Comparison of ENCODE assay signal across 9 mouse cellular contexts in the genomic region with DNA sequence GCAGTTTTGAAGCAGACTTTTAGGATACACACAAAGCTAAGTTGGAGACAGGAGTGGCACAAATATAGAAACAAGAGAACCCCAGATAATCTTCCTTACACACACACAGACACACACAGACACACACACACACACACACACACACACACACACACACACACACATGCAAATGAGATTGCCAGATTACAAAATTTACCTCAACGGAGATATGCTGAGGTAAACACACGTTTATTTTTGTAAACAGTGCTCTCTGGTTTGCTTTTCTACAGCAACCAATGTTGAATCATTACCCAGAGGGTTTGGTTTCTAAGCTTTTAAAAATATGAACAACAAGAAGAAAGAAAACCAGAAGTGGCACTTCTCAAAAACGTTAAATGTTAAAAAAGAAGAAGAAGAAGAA. TPM values are rescaled to one million over a fixed set of nuclear protein-coding genes. Genes with fewer than 3 reads are reported as not detected.
DNase-seq lines count a peak whose midpoint lies in the region; ATAC-seq and TF ChIP-seq lines count a peak whose summit lies in the region.
"Had no signal": no experiment of that assay in that cellular context is flagged by ENCODE, and none has a peak within 500 bp of the region (broad histone marks: within the 10 kb centered on the region; RNA-seq: fewer than 3 reads in every experiment).

No protein-coding gene starts in this region.

- H3K27ac ChIP-seq in lung, postnatal 0 days (ENCODE audit: low read length) = no peak overlapping the region
- H3K27ac ChIP-seq in limb, embryonic 11.5 days (replicated peaks; ENCODE audit: low read depth, low read length) = no peak overlapping the region

- TF ChIP-seq EP300 in lung, postnatal 0 days (IDR thresholded peaks at IDR 0.05) = no peak

- no peaks in the 10 kb centered on the region for H3K4me1 ChIP-seq in lung, postnatal 0 days (ENCODE audit: insufficient read depth, low read depth, low read length)
- H3K4me1 ChIP-seq in erythroblast, embryonic 14.5 days (ENCODE audit: control insufficient read depth) = peaks cover 48% of the 10 kb centered on the region
- H3K4me1 ChIP-seq in limb, embryonic 11.5 days (ENCODE audit: control insufficient read depth, insufficient read depth, low read length) = peaks cover 3% of the 10 kb centered on the region; the same call in 1 of the 2 replicates

- peak overlapping the region; percentile 27; the same call in 1 of the 2 replicates for H3K4me2 ChIP-seq in lung, postnatal 0 days (replicated peaks; ENCODE audit: low read depth, low read length)
- H3K4me2 ChIP-seq in limb, embryonic 11.5 days (ENCODE audit: low read depth, severe bottlenecking) = peak overlapping the region; percentile 35

- H3K9me3 ChIP-seq in lung, postnatal 0 days (ENCODE audit: low read length) = no peaks in the 10 kb centered on the region
- no peaks in the 10 kb centered on the region for H3K9me3 ChIP-seq in erythroblast, embryonic 14.5 days (ENCODE audit: control insufficient read depth, low read length)
- H3K9me3 ChIP-seq in limb, embryonic 11.5 days (ENCODE audit: control insufficient read depth, low read length) = no peaks in the 10 kb centered on the region

- H3K4me3 ChIP-seq in lung, postnatal 0 days (ENCODE audit: low read depth, low read length) = no peak overlapping the region
- H3K4me3 ChIP-seq in erythroblast, embryonic 14.5 days (replicated peaks) = peak overlapping the region; percentile 77
- H3K4me3 ChIP-seq in limb, embryonic 11.5 days (ENCODE audit: low read depth, low read length) = no peak overlapping the region

- ATAC-seq in lung, postnatal 0 days = no peak
- ATAC-seq in limb, embryonic 11.5 days (ENCODE audit: insufficient number of reproducible peaks, low FRiP score, low TSS enrichment, low read depth) = no peak

- DNase-seq in lung, postnatal 0 days (ENCODE audit: low spot score) = no peak
- no peak for DNase-seq in lung, postnatal 36 days
- DNase-seq in limb, embryonic 11.5 days (ENCODE audit: low spot score) = no peak
- DNase-seq in splenic B cell, adult 2 months (ENCODE audit: low read depth, low spot score) = peak; percentile 27
- DNase-seq in thymus, postnatal 25 days = no peak
- no peak for DNase-seq in gastrocnemius, adult 18-20 months (ENCODE audit: low spot score)
- DNase-seq in right cerebral cortex, postnatal 36 days (ENCODE audit: low spot score in 2 of 2) = no peak
- DNase-seq: lung, adult 18-20 months had no signal

- H3K9ac ChIP-seq in lung, postnatal 0 days (replicated peaks; ENCODE audit: low read depth) = no peak overlapping the region
- no peak overlapping the region for H3K9ac ChIP-seq in limb, embryonic 11.5 days (ENCODE audit: low read length)

- no peaks in the 10 kb centered on the region for H3K36me3 ChIP-seq in lung, postnatal 0 days (ENCODE audit: insufficient read depth, low read length)
- peaks cover 25% of the 10 kb centered on the region for H3K36me3 ChIP-seq in erythroblast, embryonic 14.5 days (ENCODE audit: control insufficient read depth)
- H3K36me3 ChIP-seq in limb, embryonic 11.5 days (ENCODE audit: control insufficient read depth, insufficient read depth, low read length) = no peaks in the 10 kb centered on the region
- no peaks in the 10 kb centered on the region for H3K36me3 ChIP-seq in splenic B cell, adult 2 months (ENCODE audit: control insufficient read depth, insufficient read depth, low read length, poor library complexity, severe bottlenecking)

- 10% methylated on average over 3 of the region's 3 CpGs for WGBS in lung, postnatal 0 days
- WGBS in limb, embryonic 11.5 days = 51% methylated on average over 3 of the region's 3 CpGs

- TF ChIP-seq CTCF in lung, postnatal 0 days (IDR thresholded peaks at IDR 0.05) = no peak

- no peaks in the 10 kb centered on the region for H3K27me3 ChIP-seq in lung, postnatal 0 days (replicated peaks; ENCODE audit: insufficient read depth, low read length)
- H3K27me3 ChIP-seq in erythroblast, embryonic 14.5 days (ENCODE audit: control insufficient read depth) = peaks cover 3% of the 10 kb centered on the region; the same call in 1 of the 2 replicates
- no peaks in the 10 kb centered on the region for H3K27me3 ChIP-seq in limb, embryonic 11.5 days (ENCODE audit: control insufficient read depth, insufficient read depth, low read length)
- no peaks in the 10 kb centered on the region; the same call in 1 of the 2 replicates for H3K27me3 ChIP-seq in splenic B cell, adult 2 months (ENCODE audit: control insufficient read depth, insufficient read depth, low read length, poor library complexity, severe bottlenecking)

RNA-seq across cellular contexts. Expression of gene Vopp1, which starts 1.5 kb away (rescaled TPM):
- 15.9 and 17.6 TPM in 2 replicates for polyA plus RNA-seq in lung, postnatal 0 days (2015; fragmentation: Nextera tagmentation; extraction: Ambion mirVana)
- 8.1 and 10.8 TPM in 2 replicates for polyA plus RNA-seq in erythroblast, embryonic 14.5 days (2012)
- 37.1 and 50.5 TPM in 2 replicates for polyA plus RNA-seq in limb, embryonic 11.5 days (2014; fragmentation: Nextera tagmentation; extraction: Ambion mirVana)
- 1 to 10 TPM; 4.5 to 4.7 TPM for total RNA-seq in gastrocnemius, adult 18-20 months (2021)

RNA-seq across cellular contexts. Expression of gene Vmn1r21, which starts 26.7 kb away (rescaled TPM):
- not detected in 2 replicates for polyA plus RNA-seq in lung, postnatal 0 days (2015; fragmentation: Nextera tagmentation; extraction: Ambion mirVana)
- not detected in 2 replicates for polyA plus RNA-seq in erythroblast, embryonic 14.5 days (2012)
- polyA plus RNA-seq in limb, embryonic 11.5 days (2014; fragmentation: Nextera tagmentation; extraction: Ambion mirVana) = not detected in 2 replicates
- total RNA-seq in gastrocnemius, adult 18-20 months (2021) = not detected
